Mouse (Mus musculus) spleen, embryonic (tissue): ENCODE results near the gene Ntsr1.

ENCODE experiments used
- CTCF ChIA-PET: fragments of 350-600 bp; sonication (Branson Sonifier 250); formaldehyde crosslinking; loops from one replicate; lab custom pipeline; 2022; lab: Charles Lee

Ntsr1 gene

DNA sequence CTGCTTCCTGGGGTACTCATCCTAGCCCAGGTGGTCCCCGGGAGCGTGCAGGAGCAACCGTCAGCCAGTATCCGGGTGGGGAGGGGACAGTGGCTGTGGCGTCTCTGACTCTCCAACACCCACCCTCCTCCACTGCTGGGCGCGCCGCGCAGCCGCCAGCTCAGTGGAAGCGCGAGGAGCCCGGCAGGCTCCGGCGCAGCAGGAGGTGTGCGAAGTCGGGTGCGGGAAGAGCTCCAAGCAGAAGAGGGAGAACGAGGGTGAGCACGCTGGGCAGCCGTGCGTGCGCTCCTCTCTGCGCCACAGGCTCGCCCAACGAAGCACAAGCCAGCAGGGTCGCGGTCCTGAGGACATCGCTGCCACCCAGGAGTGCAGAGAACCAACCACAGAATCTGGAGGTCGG lies at the start of gene Ntsr1:
Gene Ntsr1 (plus strand): TSS at position 236 of the 400 bp plus-strand sequence.
- CTCF ChIA-PET, result no interaction called here

DNA sequence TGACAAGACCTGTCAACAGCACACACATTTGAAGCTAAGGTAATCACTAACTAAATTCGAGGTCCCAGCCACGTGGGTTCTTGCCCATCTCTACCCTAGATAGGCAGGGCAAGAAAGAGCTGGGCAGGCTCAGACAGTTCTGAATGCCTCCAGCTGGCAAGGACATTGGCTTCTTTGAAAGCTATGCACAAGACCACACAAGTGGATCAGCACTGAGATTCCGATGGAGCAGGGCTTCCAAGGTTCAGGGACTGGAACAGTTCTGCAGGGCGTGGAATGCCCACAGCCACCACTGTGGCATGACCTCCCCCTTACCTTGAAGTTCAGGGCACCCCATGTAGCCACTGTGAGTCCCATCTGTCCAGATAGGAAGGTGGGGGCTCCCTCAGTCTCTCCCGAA lies 49.2 kb upstream of the Ntsr1 start:
- CTCF ChIA-PET, result no interaction called here

DNA sequence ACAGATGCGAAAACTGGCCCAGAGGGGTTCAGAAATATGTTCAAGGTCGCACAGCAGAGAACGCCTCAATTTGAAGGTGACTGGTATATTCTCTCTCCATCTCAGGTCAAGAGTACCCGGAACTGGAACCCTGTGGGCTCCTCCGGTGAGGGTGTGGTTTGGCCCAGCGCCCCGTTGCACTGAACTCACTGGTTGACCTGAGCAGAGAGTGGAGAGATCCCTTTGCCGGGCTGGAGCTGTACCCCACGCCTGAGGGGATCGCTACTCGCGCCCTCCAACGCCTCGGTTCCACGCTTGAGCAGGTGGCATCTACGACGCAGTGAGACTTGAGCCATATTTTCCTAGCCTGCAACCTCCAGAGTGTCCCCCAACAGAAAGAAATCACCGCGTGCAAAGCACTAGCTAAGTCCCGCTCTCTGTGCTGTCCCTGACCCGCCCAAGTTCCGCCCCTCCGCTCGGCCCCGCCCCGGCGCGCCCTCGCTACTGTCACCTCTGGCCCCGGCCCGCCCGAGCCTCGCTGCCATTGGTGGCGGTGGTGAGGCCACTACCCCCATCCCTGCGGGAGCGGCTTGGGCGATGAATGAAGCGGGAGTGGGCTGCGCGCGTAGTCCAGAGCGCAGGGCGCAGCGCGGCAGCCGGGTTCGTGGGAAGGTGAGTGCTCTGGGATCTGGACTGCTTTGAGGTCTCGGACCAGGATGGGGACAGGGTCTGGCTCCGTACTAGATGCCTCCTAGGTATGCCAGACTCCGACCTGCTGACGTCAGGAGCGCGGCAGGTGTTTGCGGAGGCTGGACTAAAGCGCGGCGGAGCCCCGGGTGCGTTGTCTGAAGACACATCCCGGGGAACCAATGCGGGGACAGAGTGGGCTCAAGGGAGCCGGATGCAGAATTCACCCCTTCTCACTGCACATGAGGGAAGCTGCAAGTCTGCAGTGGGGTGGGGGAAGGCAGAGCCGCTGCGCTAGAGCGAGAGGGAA lies 43.8 kb upstream of the Ntsr1 start, which contains the start of gene Slco4a1:
Gene Slco4a1 (plus strand): TSS at position 523 of the 976 bp plus-strand sequence.
- CTCF ChIA-PET, result interaction anchor here (1.1 kb wide), 1 partner anchor 12 kb away, joined by 3 read pairs; no protein-coding TSS in a partner anchor

DNA sequence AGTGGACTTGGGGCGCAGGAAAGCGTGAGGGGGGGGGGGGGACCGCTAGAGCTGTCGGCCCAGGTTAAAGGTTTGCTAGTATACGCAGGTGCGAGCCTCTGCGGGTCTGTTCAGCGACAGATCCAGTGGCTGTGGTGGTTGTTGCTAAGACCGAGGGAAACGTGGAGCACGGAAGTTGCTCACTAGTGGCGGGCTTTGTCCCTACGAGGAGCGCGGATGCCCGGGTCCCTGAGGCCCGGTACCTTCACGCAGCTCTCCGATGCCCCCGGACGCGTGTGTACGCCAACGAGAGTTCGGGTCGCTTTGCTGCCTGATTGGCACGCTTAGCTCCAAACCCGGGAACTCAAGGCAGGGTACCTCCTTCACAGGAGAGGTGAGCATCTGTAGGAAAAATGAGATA lies 43.1 kb upstream of the Ntsr1 start:
- CTCF ChIA-PET, result no interaction called here

DNA sequence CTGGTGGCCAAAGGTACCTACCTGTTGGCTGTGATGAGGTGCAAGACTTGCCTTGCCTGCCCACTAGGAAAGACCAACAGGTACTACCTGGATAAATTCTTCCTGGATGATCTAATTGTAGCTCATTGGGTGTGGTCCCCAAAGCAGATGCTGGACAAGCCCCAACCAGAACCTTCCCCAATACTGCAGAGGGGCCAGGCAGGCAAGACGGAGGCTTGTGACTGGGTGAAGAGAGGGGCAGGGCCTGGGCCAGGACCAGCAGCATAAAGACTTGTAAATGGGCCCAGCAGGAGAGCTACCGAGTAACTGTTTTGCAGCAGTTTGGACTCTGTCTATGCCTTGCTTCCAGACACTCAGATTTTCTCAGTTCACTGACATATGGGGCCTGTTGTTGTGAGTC lies 42.1 kb upstream of the Ntsr1 start:
- CTCF ChIA-PET, result no interaction called here

DNA sequence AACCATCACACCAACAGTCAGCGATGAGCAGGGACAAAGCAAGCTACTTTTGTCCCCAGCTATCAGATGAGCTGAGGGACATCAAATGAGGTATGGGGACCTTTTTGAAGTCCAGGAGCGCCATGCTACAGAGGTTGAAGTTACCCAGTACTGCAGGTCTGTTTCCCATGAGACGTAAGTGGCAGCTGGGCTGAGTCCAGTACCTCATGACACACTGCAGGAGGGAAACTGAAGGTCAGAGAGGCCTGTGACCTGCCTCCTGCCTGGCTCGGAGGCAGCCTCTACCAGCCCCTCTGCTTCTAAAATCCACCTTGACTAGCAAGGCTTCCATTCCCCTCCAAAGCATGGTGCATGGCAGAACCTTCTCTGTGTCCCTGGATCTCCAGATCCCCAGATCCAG lies 40.3 kb upstream of the Ntsr1 start:
- CTCF ChIA-PET, result no interaction called here

DNA sequence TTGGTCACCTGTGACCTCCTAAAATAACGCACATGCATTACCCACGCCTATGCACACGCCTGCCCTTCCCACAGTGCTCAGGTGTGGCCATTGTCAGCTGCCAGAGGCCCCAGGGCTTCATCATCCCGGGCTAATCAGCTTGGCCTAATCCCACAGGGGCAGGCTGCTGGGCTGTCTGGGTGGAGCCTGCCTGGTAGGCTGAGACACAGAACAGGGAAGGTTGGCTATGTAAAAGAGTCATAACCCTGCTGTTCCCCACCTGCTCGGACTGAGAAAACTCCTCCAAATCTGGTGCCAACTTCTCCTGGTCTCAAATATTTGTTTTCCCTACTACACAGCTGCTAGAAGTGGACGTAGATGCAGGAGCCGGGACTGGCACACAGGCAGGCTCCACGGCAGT lies 39.0 kb upstream of the Ntsr1 start:
- CTCF ChIA-PET, result no interaction called here

DNA sequence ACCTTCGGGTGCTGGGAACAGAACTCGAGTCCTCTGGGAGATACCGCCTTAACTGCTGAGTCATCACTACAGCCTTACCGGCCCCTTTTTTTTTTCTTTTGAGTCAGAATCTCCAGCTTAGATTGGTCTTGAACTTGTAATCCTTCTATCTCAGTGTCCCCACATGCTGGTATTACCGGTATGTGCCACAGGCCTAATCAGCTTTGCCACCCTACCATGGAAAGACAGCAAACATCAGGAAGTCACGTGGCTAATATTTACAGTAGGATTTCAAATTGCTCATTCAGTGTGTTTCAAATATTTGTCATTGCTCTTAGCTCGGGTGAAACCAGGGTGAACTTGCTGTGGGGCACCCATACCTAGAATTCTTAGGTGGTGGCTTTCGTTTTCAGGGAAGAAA lies 37.2 kb upstream of the Ntsr1 start:
- CTCF ChIA-PET, result no interaction called here

DNA sequence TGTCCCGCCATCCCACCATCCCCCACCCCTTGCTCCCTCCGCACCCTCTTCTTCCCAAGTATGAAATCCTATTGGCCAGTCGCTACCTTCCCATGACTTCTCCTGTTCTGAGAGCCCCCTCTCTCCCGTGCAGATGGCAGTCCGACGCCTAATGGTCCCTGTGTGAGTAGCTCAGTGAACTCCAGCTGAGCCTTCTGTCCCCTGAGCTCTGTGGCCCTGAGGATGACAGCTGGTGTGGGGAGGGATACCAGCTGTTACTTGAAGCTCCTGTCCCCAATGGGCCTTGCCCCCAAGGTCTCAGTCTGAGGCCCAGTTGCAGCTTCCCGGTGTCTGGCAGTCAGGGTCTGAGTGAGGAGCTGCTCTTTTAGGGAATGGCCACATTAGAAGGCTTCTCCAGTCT lies 33.3 kb upstream of the Ntsr1 start:
- CTCF ChIA-PET, result no interaction called here

DNA sequence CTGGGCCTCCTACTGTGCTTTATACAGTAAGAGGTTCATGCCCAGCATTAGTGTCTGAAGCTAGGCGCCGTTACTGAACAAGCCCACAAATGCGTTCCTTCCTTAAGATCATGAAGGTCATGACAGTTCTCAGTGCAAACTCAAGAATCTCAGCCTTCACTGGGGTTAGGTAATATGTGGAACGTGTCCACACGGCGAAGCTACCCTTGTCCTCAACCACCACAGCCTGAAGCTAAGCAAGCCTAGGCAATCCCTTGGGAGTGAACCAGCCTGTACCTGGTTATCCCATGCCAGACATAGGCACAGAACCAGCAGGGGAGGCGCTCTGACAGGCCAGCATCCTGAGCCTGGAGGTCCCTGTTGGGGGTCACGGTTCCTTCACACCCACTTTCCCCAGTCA lies 30.9 kb upstream of the Ntsr1 start:
- CTCF ChIA-PET, result no interaction called here

DNA sequence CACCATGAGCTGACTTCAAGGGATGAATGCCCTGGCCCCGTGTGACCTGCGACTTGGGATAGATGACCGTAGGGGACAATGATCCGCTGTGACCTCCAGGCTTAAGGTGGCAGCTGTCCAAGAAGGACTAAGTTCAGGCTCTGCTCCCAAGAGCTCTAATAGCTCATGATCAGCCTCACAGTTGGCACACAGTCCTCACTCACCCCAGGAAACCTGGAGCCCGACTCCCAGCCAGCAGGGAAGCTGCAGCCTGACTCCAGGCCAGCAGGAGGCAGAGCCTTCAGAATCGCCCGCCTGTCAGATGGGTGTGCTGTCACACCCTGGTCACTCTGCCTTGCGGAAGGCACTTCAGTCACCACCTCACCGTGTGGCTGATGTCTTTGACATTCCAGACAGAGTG lies 30.0 kb upstream of the Ntsr1 start:
- CTCF ChIA-PET, result no interaction called here

DNA sequence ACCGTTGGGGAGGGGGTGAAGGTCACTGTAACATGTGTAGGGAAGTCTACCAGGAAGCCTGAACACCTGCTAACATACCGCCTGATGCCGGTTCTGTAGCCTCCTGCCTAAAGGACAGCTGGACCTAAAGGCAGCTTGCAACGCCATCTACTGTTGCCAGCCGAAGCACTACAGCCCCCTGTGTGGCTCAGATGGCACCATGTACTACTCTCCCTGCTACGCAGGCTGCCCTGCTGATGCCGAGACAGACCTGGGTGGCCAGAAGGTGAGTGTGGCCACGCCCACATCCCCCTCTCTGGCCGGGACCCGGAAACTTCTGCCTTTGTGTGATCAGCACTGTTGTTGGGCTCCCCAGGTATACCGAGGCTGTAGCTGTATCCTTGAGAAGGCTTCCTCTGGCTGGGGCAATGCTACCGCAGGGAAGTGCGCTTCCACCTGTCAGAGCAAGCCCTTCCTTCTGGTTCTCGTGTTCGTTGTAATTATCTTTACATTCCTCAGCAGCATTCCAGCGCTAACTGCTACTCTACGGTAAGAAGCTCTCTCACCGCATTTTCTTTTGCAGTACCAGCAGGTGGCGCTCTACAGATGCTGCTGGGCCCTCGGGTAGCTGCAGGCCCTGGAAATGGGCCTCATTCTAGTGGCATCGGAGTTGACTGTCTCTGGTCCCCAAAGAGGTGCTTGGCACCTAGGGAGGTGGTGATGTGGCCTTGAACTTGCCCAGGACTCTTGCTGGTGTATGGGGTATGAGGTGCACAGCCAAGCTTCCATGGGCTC lies 27.3 kb upstream of the Ntsr1 start:
- CTCF ChIA-PET, result interaction anchor here (0.8 to 1.2 kb wide), 2 partner anchors 44 to 106 kb away, joined by 3 to 4 read pairs; no protein-coding TSS in a partner anchor

DNA sequence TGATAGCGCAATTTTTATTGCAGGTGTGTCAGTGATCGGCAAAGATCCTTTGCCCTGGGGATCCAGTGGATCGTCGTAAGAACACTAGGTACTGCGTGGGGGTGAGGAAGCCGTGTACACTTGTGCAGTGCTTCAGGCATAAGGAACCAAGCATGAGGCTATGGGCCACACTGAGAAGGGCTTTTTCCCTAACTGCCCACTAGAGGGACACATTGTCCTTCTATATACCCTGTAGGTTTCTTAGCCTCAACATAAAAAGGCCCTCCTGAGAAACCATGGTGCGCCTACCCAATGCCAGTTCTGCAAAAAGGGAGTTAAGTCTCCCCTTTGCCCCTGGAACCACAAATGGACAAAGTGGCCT lies 26.7 kb upstream of the Ntsr1 start:
- CTCF ChIA-PET, result interaction anchor here (0.6 to 1.2 kb wide), 3 partner anchors 44 to 167 kb away, joined by 3 to 10 read pairs (median 4); no protein-coding TSS in a partner anchor

DNA sequence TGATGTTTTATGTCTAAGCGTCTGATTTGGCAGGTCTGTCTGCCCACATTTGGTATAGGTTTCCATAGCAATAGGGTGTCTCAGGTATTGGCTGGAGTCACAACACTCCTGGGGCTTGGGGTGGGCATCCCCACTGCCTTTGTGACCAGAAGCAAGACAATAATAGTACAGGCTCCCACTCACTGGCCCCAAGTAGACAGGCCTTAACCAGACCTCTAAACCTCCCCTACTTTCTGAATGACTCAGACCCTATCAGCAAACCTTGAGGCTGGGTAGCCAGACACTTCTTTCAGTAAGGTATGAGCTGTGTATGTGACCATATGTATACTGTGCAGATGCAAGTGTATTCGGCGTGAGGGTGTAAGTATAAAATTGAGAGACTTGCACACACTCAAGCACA lies 24.9 kb upstream of the Ntsr1 start:
- CTCF ChIA-PET, result no interaction called here

DNA sequence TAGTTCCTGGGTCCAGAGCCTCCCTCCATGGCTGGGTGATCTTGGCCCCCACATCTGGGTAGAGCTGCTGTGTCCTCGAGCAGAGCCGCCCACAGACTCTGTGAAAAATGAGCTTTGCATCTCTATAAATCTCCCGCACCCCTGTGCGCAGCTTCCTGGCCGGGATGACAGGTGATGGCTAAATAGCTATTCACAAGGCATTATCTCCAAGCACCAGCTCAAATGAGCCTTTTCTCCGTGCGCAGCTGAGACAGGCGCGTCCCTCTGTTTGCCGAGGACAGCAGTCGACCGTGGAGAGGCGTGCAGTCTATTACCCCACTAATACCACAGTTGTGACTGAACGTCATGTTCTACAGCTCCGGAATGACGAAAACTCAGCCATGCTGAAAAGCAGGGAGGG lies 17.5 kb upstream of the Ntsr1 start:
- CTCF ChIA-PET, result no interaction called here

DNA sequence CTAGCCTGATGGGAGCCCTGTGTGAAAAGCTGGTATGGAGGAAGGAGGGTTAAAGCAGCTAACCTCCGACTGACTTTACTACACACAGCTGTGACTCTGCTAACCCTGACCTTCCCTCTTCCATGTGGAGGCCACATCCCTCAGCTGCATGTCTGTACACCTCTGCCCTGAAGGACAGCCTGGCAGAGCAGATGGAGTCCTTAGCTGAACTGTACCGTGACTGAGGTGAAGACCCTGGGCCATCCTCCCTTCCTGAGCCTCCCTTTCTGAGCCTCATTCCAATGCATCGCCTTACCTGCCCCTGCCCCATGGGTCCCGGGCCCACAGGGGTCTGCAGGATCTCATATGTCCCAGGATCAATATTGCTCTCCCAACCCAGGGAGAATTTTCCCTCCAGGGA lies 14.9 kb upstream of the Ntsr1 start:
- CTCF ChIA-PET, result no interaction called here

DNA sequence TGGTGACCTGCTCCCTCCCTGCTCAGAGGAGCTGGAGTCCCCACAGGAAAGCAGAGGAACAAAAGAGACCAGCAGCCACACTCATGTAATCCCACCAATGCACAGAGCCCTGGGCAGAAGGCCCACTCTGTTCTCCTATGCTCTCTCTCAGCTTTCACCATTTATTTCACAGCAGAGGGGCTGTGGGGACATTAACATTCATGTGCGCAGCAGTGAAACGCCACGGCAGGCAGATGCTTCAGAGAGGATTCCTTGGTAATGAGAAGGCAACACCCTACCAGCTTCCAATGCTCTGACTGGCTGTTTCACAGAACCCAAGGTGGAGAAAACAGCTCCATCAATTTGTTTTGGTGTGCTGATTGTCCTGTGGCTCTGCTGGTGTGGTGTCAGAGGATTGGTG lies 14.5 kb upstream of the Ntsr1 start:
- CTCF ChIA-PET, result no interaction called here

DNA sequence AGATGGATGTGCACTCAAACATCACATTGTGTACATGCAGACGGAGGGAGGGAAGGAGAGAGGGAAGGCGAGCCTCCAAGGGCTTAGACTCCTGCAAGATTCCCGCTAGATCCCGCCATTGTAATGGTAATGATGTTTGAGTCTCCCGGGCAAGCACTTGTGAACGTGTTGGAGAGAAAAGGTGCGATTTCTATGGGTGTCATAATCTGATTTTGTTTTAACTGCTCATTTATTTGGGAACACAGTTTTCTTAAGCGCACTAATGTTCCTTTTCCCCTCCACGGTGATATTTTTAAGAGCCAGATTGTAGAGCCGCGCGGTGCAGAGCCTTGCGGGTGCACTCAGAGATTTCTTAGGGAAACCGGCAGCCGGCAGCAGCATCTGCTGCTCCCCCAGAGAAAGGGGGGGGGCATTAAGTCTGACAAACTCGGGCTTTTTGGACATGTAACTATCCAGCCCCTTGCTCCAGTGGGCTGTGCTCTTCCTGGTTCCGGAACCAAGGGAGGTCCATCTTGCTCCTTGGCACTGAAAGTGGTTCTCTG lies 11.5 kb upstream of the Ntsr1 start:
- CTCF ChIA-PET, result no interaction called here

DNA sequence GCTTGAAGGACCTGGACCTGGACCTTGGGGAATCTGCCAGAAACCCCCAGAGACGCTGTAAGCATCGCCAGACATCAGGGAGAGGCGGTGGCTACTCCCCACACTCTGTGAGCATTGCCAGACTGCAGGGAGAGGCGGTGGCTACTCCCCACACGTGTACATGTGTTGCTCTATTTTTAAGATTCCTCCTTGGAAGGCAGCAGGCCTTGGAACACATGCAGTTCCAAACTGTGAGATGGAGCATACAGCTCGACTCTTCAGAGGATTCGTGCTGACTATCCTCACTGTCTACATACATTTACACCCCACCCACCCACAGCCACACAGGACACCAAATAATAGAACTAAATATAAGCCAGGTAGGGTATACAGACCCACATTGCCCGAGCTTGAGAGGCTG lies 3.9 kb upstream of the Ntsr1 start:
- CTCF ChIA-PET, result no interaction called here

DNA sequence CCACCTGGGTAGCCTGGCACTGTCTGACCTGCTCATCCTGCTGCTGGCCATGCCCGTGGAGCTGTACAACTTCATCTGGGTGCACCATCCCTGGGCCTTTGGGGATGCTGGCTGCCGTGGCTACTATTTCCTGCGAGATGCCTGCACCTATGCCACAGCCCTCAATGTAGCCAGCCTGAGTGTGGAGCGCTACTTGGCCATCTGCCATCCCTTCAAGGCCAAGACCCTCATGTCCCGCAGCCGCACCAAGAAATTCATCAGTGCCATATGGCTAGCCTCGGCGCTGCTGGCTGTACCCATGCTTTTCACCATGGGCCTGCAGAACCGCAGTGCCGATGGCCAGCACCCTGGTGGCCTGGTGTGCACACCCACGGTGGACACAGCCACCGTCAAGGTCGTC lies 950 bp downstream of the Ntsr1 start:
- CTCF ChIA-PET, result no interaction called here

DNA sequence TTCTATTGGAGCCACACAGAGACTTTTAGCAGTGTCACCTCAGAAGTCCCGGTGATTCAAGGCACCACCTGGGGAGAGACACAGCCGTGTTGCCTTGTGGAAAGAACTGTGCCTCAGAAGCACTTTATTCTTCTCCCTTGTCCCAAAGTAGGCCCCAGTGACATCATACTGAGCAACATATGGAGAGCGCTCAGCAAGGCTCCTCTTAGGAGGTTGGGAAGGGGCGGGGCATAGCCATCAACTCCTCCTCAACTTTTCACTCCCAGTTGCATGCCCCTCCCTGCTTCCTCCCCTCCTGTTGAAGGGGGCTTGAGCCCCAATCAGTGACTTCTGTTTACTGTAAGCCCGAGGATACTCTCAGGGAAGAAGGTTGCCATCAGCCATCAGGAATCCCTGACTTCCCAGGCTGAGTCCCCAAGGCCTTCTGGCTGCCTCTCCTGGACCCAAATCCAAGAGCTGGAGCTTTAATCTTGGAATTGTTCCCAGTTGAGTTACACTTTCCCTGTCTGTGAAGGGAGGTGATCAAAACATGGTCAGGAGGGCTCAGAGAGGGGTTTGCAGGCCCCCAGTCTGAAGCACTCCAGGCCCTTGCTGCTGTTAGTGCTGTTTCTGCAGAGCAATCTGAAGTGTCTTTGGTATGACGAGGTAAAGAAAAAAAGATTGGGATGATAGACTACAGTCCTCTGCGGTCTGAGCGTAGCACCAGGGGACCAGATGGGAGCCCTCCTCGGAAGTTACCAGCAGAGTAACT lies 1.6 kb downstream of the Ntsr1 start:
- CTCF ChIA-PET, result no interaction called here

DNA sequence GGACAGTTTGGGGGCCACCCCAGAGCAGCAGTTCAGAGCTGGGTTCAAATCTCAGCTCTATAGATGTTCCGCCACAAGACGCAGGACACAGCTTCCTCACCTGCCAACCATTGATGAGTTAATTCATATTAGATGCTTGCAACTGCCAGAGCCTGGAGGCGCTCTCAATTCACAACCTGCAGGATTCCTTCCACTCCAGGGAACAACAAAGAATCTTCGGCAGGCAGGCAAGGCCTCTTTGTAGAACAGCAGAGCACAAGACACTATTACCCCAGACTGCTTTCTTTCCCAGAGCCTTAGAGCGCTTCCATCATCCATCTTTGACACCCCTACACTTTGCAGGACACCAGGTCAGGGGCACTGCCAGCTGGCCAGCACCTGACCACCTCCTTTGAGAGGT lies 6.5 kb downstream of the Ntsr1 start:
- CTCF ChIA-PET, result no interaction called here
